Comparison of ENCODE assay signal across 15 mouse cellular contexts in genomic region chr15:101126876-101127544, GRCm38 (mm10). TPM values are rescaled to one million over a fixed set of nuclear protein-coding genes. Genes with fewer than 3 reads are reported as not detected.
DNase-seq lines count a peak whose midpoint lies in the region; ATAC-seq and TF ChIP-seq lines count a peak whose summit lies in the region.
"Had no signal": no experiment of that assay in that cellular context is flagged by ENCODE, and none has a peak within 500 bp of the region (broad histone marks: within the 10 kb centered on the region; RNA-seq: fewer than 3 reads in every experiment).

No protein-coding gene starts in this region.

- no peaks in the 10 kb centered on the region for H3K36me3 ChIP-seq in intestine, embryonic 14.5 days (ENCODE audit: control insufficient read depth, insufficient read depth, low read length)
- no peaks in the 10 kb centered on the region for H3K36me3 ChIP-seq in intestine, postnatal 0 days (ENCODE audit: control insufficient read depth, insufficient read depth)
- no peaks in the 10 kb centered on the region for H3K36me3 ChIP-seq in stomach, embryonic 16.5 days (ENCODE audit: control insufficient read depth, insufficient read depth, low read length)
- H3K36me3 ChIP-seq: limb, embryonic 12.5 days; midbrain, embryonic 10.5 days; neural tube, embryonic 13.5 days had no signal

- H3K4me2 ChIP-seq in intestine, embryonic 14.5 days (ENCODE audit: low read length): no peak overlapping the region
- no peak overlapping the region for H3K4me2 ChIP-seq in intestine, postnatal 0 days (replicated peaks; ENCODE audit: low read depth)
- H3K4me2 ChIP-seq in stomach, embryonic 16.5 days (ENCODE audit: low read depth, low read length): no peak overlapping the region
- H3K4me2 ChIP-seq: limb, embryonic 12.5 days; neural tube, embryonic 13.5 days had no signal

- H3K27ac ChIP-seq in intestine, embryonic 14.5 days (ENCODE audit: low read depth): peak overlapping the region; percentile 38; the same call in 1 of the 2 replicates
- H3K27ac ChIP-seq in intestine, postnatal 0 days (ENCODE audit: low read depth, low read length): no peak overlapping the region
- H3K27ac ChIP-seq in stomach, embryonic 16.5 days (ENCODE audit: low read length): peak overlapping the region; percentile 86
- H3K27ac ChIP-seq: limb, embryonic 12.5 days; midbrain, embryonic 10.5 days; neural tube, embryonic 13.5 days had no signal

- peaks cover 32% of the 10 kb centered on the region for H3K4me1 ChIP-seq in intestine, embryonic 14.5 days (replicated peaks; ENCODE audit: control insufficient read depth, insufficient read depth, low read length)
- 0 out of 2 replicates have a peak, but pooled peaks cover 2% of the 10 kb centered on the region for H3K4me1 ChIP-seq in intestine, postnatal 0 days (replicated peaks; ENCODE audit: control insufficient read depth, insufficient read depth, low read length)
- H3K4me1 ChIP-seq in stomach, embryonic 16.5 days (ENCODE audit: control insufficient read depth, insufficient read depth, low read length): peaks cover 45% of the 10 kb centered on the region

- H3K27me3 ChIP-seq in intestine, embryonic 14.5 days (replicated peaks; ENCODE audit: control insufficient read depth, insufficient read depth, low read length): peaks cover 11% of the 10 kb centered on the region; the same call in 1 of the 2 replicates
- peaks cover 8% of the 10 kb centered on the region; the same call in 1 of the 2 replicates for H3K27me3 ChIP-seq in intestine, postnatal 0 days (replicated peaks; ENCODE audit: control insufficient read depth, insufficient read depth, low read length)
- 0 out of 2 replicates have a peak, but pooled peaks cover 3% of the 10 kb centered on the region for H3K27me3 ChIP-seq in stomach, embryonic 16.5 days (ENCODE audit: control insufficient read depth, insufficient read depth, low read length)

- no peak for TF ChIP-seq CTCF in intestine, postnatal 0 days (IDR thresholded peaks at IDR 0.05; ENCODE audit: low read depth)

- H3K9me3 ChIP-seq in intestine, embryonic 14.5 days (ENCODE audit: control insufficient read depth, low read length): no peaks in the 10 kb centered on the region
- H3K9me3 ChIP-seq in intestine, postnatal 0 days (ENCODE audit: control insufficient read depth): no peaks in the 10 kb centered on the region
- no peaks in the 10 kb centered on the region for H3K9me3 ChIP-seq in stomach, embryonic 16.5 days (replicated peaks; ENCODE audit: control insufficient read depth, low read length)
- H3K9me3 ChIP-seq: midbrain, embryonic 10.5 days; neural tube, embryonic 13.5 days had no signal

- no peak for ATAC-seq in intestine, embryonic 14.5 days (replicated peaks; ENCODE audit: low FRiP score, low TSS enrichment, low read depth)
- no peak for ATAC-seq in intestine, postnatal 0 days
- peak; percentile 79 for ATAC-seq in stomach, embryonic 16.5 days (ENCODE audit: insufficient read depth, low FRiP score)
- ATAC-seq: forebrain, postnatal 0 days had no signal

- H3K4me3 ChIP-seq in intestine, embryonic 14.5 days (ENCODE audit: low read depth, low read length): no peak overlapping the region
- no peak overlapping the region for H3K4me3 ChIP-seq in intestine, postnatal 0 days (ENCODE audit: low read depth, low read length)
- no peak overlapping the region for H3K4me3 ChIP-seq in stomach, embryonic 16.5 days (replicated peaks; ENCODE audit: low read length)
- H3K4me3 ChIP-seq: limb, embryonic 12.5 days; midbrain, embryonic 10.5 days; neural tube, embryonic 13.5 days had no signal

- H3K9ac ChIP-seq in intestine, embryonic 14.5 days (ENCODE audit: low read length): no peak overlapping the region
- H3K9ac ChIP-seq in intestine, postnatal 0 days (ENCODE audit: low read depth, low read length): no peak overlapping the region
- no peak overlapping the region for H3K9ac ChIP-seq in stomach, embryonic 16.5 days (ENCODE audit: low read length)
- H3K9ac ChIP-seq: forebrain, postnatal 0 days; limb, embryonic 12.5 days; neural tube, embryonic 13.5 days had no signal

- WGBS in intestine, embryonic 14.5 days: 64% methylated on average over 12 of the region's 12 CpGs
- 66% methylated on average over 12 of the region's 12 CpGs for WGBS in intestine, postnatal 0 days
- WGBS in stomach, embryonic 16.5 days: 63% methylated on average over 12 of the region's 12 CpGs

- no peak for DNase-seq in intestine, embryonic 14.5 days (ENCODE audit: low spot score)
- DNase-seq in heart, adult 9 months (ENCODE audit: low spot score in 2 of 2): peak; percentile 78 to 80
- peak; percentile 78 for DNase-seq in kidney, postnatal 10 days
- DNase-seq in yolk sac, embryonic 10.5 days (ENCODE audit: low spot score): no peak
- DNase-seq in right cerebral cortex, postnatal 4 days: no peak
- DNase-seq in cerebellum, postnatal 14 days: no peak
- DNase-seq: B cell, adult 2 months; forebrain, postnatal 0 days; spleen, adult 18-20 months had no signal

RNA-seq across cellular contexts. Expression of gene Acvrl1, which starts 1.3 kb away (rescaled TPM):
- 16.5 and 16.6 TPM in 2 replicates for polyA plus RNA-seq in intestine, embryonic 14.5 days (2014; fragmentation: Nextera tagmentation; extraction: Ambion mirVana)
- 13.8 and 14.6 TPM in 2 replicates for polyA plus RNA-seq in intestine, postnatal 0 days (2015; fragmentation: Nextera tagmentation; extraction: Ambion mirVana)
- 34.9 and 39.3 TPM in 2 replicates for polyA plus RNA-seq in stomach, embryonic 16.5 days (2015; fragmentation: Nextera tagmentation; extraction: Ambion mirVana)

RNA-seq across cellular contexts. Expression of gene Ankrd33, which starts 11.5 kb away (rescaled TPM):
- polyA plus RNA-seq in intestine, embryonic 14.5 days (2014; fragmentation: Nextera tagmentation; extraction: Ambion mirVana): not detected in 2 replicates
- polyA plus RNA-seq in intestine, postnatal 0 days (2015; fragmentation: Nextera tagmentation; extraction: Ambion mirVana): not detected in 2 replicates
- not detected in 2 replicates for polyA plus RNA-seq in stomach, embryonic 16.5 days (2015; fragmentation: Nextera tagmentation; extraction: Ambion mirVana)
- polyA plus RNA-seq: brain, embryonic 14.5 days; forebrain, postnatal 0 days; limb, embryonic 12.5 days; midbrain, embryonic 10.5 days; neural tube, embryonic 13.5 days had no signal

RNA-seq across cellular contexts. Expression of gene Acvr1b, which starts 46.9 kb away (rescaled TPM):
- 12.5 and 12.6 TPM in 2 replicates for polyA plus RNA-seq in intestine, embryonic 14.5 days (2014; fragmentation: Nextera tagmentation; extraction: Ambion mirVana)
- polyA plus RNA-seq in intestine, postnatal 0 days (2015; fragmentation: Nextera tagmentation; extraction: Ambion mirVana): 6.0 and 6.8 TPM in 2 replicates
- 11.6 and 12.1 TPM in 2 replicates for polyA plus RNA-seq in stomach, embryonic 16.5 days (2015; fragmentation: Nextera tagmentation; extraction: Ambion mirVana)

RNA-seq across cellular contexts. Expression of gene Fignl2, which starts 48.6 kb away (rescaled TPM):
- 0.43 and 0.55 TPM in 2 replicates for polyA plus RNA-seq in intestine, embryonic 14.5 days (2014; fragmentation: Nextera tagmentation; extraction: Ambion mirVana)
- 0.16 and 0.33 TPM in 2 replicates for polyA plus RNA-seq in intestine, postnatal 0 days (2015; fragmentation: Nextera tagmentation; extraction: Ambion mirVana)
- polyA plus RNA-seq in stomach, embryonic 16.5 days (2015; fragmentation: Nextera tagmentation; extraction: Ambion mirVana): 0.05 and 0.10 TPM in 2 replicates

Comparison
In these comparisons a context has a peak if more than half of its experiments do, and no peak if none do; other contexts are left out.
1. DNase-seq: peak in heart, adult 9 months (2 of 2) and kidney, postnatal 10 days (single experiment); none in intestine, embryonic 14.5 days (single experiment), yolk sac, embryonic 10.5 days (single experiment), right cerebral cortex, postnatal 4 days (single experiment) and cerebellum, postnatal 14 days (0 of 2).